Mouse (Mus musculus) kidney, postnatal 0 days (tissue): ENCODE data around the gene Pth2. TPM values are rescaled to one million over a fixed set of nuclear protein-coding genes. Genes with fewer than 3 reads are reported as not detected.

Source experiments
- ATAC-seq: fragments of 200-750 bp; cut with Nextera tagmentation; replicated peaks from 2 replicates; pipeline ENCODE4 v1.8.0; 2017; ENCODE audit warnings: low read depth, moderate number of reproducible peaks, moderate TSS enrichment, moderate library complexity; ENCODE audit not compliant: low FRiP score
- DNase-seq: peaks from one replicate; pipeline ENCODE4 v3.0.0-alpha.2; 2016; ENCODE audit warnings: low spot score
- H3K27ac ChIP-seq: fragments of 300-500 bp; sonication (generic); 2 replicates; pipeline ENCODE4 v1.5.1; 2014; ENCODE audit warnings: mild to moderate bottlenecking
- H3K27me3 ChIP-seq: fragments of 300-500 bp; sonication (generic); 2 replicates; pipeline ENCODE4 v1.6.1; 2014; ENCODE audit warnings: low read length, mixed read lengths; ENCODE audit not compliant: insufficient read depth
- H3K36me3 ChIP-seq: fragments of 300-500 bp; sonication (generic); 2 replicates; pipeline ENCODE4 v1.6.1; 2014; ENCODE audit warnings: low read length, mixed read lengths; ENCODE audit not compliant: insufficient read depth
- H3K4me1 ChIP-seq: fragments of 300-500 bp; sonication (generic); replicated peaks from 2 replicates; pipeline ENCODE4 v1.6.1; 2014; ENCODE audit warnings: antibody characterized with exemption, low read length, mixed read lengths; ENCODE audit not compliant: insufficient read depth
- H3K4me2 ChIP-seq: fragments of 300-500 bp; sonication (generic); 2 replicates; pipeline ENCODE4 v1.6.1; 2014; ENCODE audit warnings: mild to moderate bottlenecking, low read length, moderate library complexity, mixed read lengths
- H3K4me3 ChIP-seq: fragments of 300-500 bp; sonication (generic); replicated peaks from 2 replicates; pipeline ENCODE4 v1.5.1; 2014; ENCODE audit warnings: low read depth, low read length
- H3K9ac ChIP-seq: fragments of 300-500 bp; sonication (generic); 2 replicates; pipeline ENCODE4 v1.6.1; 2014; ENCODE audit warnings: low read depth, low read length
- H3K9me3 ChIP-seq: fragments of 300-500 bp; sonication (generic); replicated peaks from 2 replicates; pipeline ENCODE4 v1.6.1; 2016; ENCODE audit warnings: low read length, inconsistent platforms, mixed read lengths
- CTCF ChIP-seq: IDR thresholded peaks from 2 replicates; pipeline ENCODE4 v1.5.1; 2016; ENCODE audit warnings: antibody characterized with exemption, low read depth, mild to moderate bottlenecking, moderate library complexity
- WGBS: fragments of 180-500 bp; shearing (Covaris S2); extraction: QIAGEN DNeasy Blood & Tissue Kit; methylation state at CpG from one replicate; pipeline ENCODE4 v1.1.7; 2014; 5-methylcytosine and 5-hydroxymethylcytosine counted together
- polyA plus RNA-seq: library from polyadenylated mRNA; unstranded; fragments of >200 nt; fragmentation: Nextera tagmentation; extraction: Ambion mirVana; gene quantifications from 2 replicates; pipeline ENCODE4 v1.2.1, GENCODE M21; 2015

Pth2 gene
- polyA plus RNA-seq, 1 experiment from 2014 or later = not detected

- H3K9ac ChIP-seq = peak overlapping the region; percentile 23; the same call in 1 of the 2 replicates
- H3K4me3 ChIP-seq = peak overlapping the region; percentile 29
- peak overlapping the region; percentile 73 for H3K4me2 ChIP-seq
- H3K27me3 ChIP-seq = peaks cover 28% of the 10 kb centered on the region
- no peaks in the 10 kb centered on the region for H3K9me3 ChIP-seq
- 4% methylated on average over 35 of the region's 35 CpGs for WGBS
- TF ChIP-seq CTCF = peak; percentile 82
- peaks cover 5% of the 10 kb centered on the region; the same call in 1 of the 2 replicates for H3K4me1 ChIP-seq
- no peak overlapping the region for H3K27ac ChIP-seq
- peak; percentile 75 for ATAC-seq
- peak; percentile 98 for DNase-seq
- 0 out of 2 replicates have a peak, but pooled peaks cover 13% of the 10 kb centered on the region for H3K36me3 ChIP-seq
Observed at GRCm38 (mm10) chr7:45161612-45162473, 19.0 kb upstream of the Pth2 start.

- peaks cover 34% of the 10 kb centered on the region for H3K27me3 ChIP-seq
- H3K36me3 ChIP-seq = 0 out of 2 replicates have a peak, but pooled peaks cover 13% of the 10 kb centered on the region
- DNase-seq (no peak), ATAC-seq (no peak)
- H3K4me2 ChIP-seq = peak overlapping the region; percentile 73
- H3K9ac ChIP-seq = peak overlapping the region; percentile 23; the same call in 1 of the 2 replicates
- no peak; the same call in 1 of the 2 replicates for TF ChIP-seq CTCF
- H3K9me3 ChIP-seq = no peaks in the 10 kb centered on the region
- peaks cover 5% of the 10 kb centered on the region; the same call in 1 of the 2 replicates for H3K4me1 ChIP-seq
- 25% methylated on average over 6 of the region's 6 CpGs for WGBS
- H3K27ac ChIP-seq = no peak overlapping the region
- H3K4me3 ChIP-seq = peak overlapping the region; percentile 29; the same call in 1 of the 2 replicates
Observed at GRCm38 (mm10) chr7:45162551-45162950, 18.2 kb upstream of the Pth2 start.

GRCm38 (mm10) chr7:45162996-45163615, 17.7 kb upstream of the Pth2 start:
- Histone ChIP-seq H3K9me3 (no peaks in the 10 kb centered on the region), H3K27me3 (peaks cover 39% of the 10 kb centered on the region), H3K4me3 (no peak overlapping the region), H3K36me3 (0 out of 2 replicates have a peak, but pooled peaks cover 13% of the 10 kb centered on the region), H3K9ac (no peak overlapping the region), H3K27ac (no peak overlapping the region), H3K4me2 (peak overlapping the region; percentile 81; the same call in 1 of the 2 replicates), H3K4me1 (peaks cover 5% of the 10 kb centered on the region; the same call in 1 of the 2 replicates)
- 72% methylated on average over 9 of the region's 9 CpGs for WGBS
- TF ChIP-seq CTCF = no peak
- ATAC-seq = no peak
- no peak for DNase-seq

GRCm38 (mm10) chr7:45163735-45164490, 16.9 kb upstream of the Pth2 start, which contains the start of gene Slc17a7:
Gene Slc17a7 (plus strand): TSS chr7:45163949.
- 0 out of 2 replicates have a peak, but pooled peaks cover 7% of the 10 kb centered on the region for H3K36me3 ChIP-seq
- no peak for TF ChIP-seq CTCF
- ATAC-seq = no peak
- no peak within 1 kb of the TSS for H3K27ac ChIP-seq
- under 1% methylated on average over 38 of the region's 41 CpGs for WGBS
- H3K4me1 ChIP-seq = peaks cover 5% of the 10 kb centered on the region; the same call in 1 of the 2 replicates
- H3K4me2 ChIP-seq = peak within 1 kb of the TSS; percentile 81
- no peaks in the 10 kb centered on the region for H3K9me3 ChIP-seq
- peaks cover 45% of the 10 kb centered on the region for H3K27me3 ChIP-seq
- peak within 1 kb of the TSS; percentile 59 for H3K9ac ChIP-seq
- DNase-seq = peak; percentile 46
- H3K4me3 ChIP-seq = peak within 1 kb of the TSS; percentile 38

GRCm38 (mm10) chr7:45164833-45165232, 16.0 kb upstream of the Pth2 start:
- ATAC-seq = no peak
- H3K9ac ChIP-seq = no peak overlapping the region
- TF ChIP-seq CTCF = no peak

GRCm38 (mm10) chr7:45165701-45166100, 15.1 kb upstream of the Pth2 start:
- no peak for TF ChIP-seq CTCF
- Histone ChIP-seq H3K27ac (no peak overlapping the region), H3K9me3 (peaks cover 10% of the 10 kb centered on the region), H3K4me3 (no peak overlapping the region), H3K36me3 (no peaks in the 10 kb centered on the region), H3K4me1 (peaks cover 5% of the 10 kb centered on the region; the same call in 1 of the 2 replicates), H3K9ac (no peak overlapping the region), H3K27me3 (peaks cover 54% of the 10 kb centered on the region), H3K4me2 (no peak overlapping the region)
- DNase-seq (no peak), ATAC-seq (no peak)
- WGBS = 51% methylated on average over 11 of the region's 11 CpGs

More at GRCm38 (mm10) chr7:45164833-45165232, 16.0 kb upstream of the Pth2 start:
- H3K4me2 ChIP-seq = no peak overlapping the region
- H3K27ac ChIP-seq = no peak overlapping the region
- H3K27me3 ChIP-seq = peaks cover 54% of the 10 kb centered on the region
- DNase-seq = no peak
- H3K4me1 ChIP-seq = peaks cover 5% of the 10 kb centered on the region; the same call in 1 of the 2 replicates
- peaks cover 5% of the 10 kb centered on the region for H3K9me3 ChIP-seq
- no peak overlapping the region for H3K4me3 ChIP-seq
- 64% methylated on average over 5 of the region's 5 CpGs for WGBS
- H3K36me3 ChIP-seq = 0 out of 2 replicates have a peak, but pooled peaks cover 3% of the 10 kb centered on the region
